Mouse (Mus musculus) right cerebral cortex, postnatal 4 days (tissue): ENCODE data around the gene Kcnd3.
A peak's percentile ranks its signal among the peaks of the same experiment; 100 is the strongest.

Experiments
- DNase-seq: peaks from one replicate; pipeline ENCODE4 v3.0.0-alpha.2; 2022

Gene Kcnd3

GRCm38 (mm10) chr3:105451627-105452555 is at the start of gene Kcnd3:
Gene Kcnd3, plus strand, starts transcription at chr3:105452330.
- peak; percentile 68 for DNase-seq

DNA sequence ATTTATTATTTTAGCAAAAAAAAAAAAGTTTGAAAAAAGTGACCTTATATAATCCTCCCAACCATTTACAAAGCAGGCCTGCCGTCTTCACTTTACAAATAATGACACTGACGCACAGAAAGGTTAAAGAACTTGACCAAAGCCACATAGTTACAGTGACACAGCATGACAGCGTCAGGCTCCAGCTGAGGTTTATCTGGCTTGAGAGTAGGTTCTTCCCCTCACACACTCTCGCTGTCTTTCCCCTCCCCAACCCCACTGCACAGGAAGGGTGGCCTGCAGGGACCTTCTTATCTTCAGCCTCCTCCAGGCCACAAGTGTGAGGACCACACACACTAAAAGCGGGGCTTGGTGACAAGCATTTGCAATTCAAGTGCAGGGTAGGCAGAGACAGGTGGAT is 49.5 kb upstream of the Kcnd3 start:
- DNase-seq = no peak

GRCm38 (mm10) chr3:105403410-105404076 is 48.6 kb upstream of the Kcnd3 start:
- DNase-seq = no peak

- peak; percentile 26 for DNase-seq
These were observed 48.1 kb upstream of the Kcnd3 start for GRCm38 (mm10) chr3:105404077-105404446.

- DNase-seq = no peak
These were observed 46.6 kb upstream of the Kcnd3 start for GRCm38 (mm10) chr3:105405516-105405915.

DNA sequence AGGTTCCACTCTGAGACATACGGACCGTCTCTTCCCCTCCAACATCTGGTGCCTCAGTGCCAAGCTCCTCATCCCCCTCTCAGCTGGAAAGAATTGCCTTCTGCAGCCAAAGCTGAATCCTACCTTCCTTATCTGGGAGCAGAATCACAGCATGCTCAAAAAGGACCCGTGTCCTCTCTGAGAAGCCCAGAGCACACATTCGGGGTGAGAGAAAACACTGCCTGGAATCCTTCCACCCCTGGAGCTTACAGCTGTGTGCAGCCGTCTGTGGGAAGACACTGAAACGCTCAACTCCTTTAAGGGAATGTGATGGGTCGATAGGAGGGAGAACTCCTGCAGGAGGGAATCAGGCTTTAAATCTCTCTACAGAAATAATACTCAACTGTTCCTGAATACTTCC is 46.1 kb upstream of the Kcnd3 start:
- no peak for DNase-seq

GRCm38 (mm10) chr3:105408211-105408610 is 43.9 kb upstream of the Kcnd3 start:
- no peak for DNase-seq

- DNase-seq = no peak
These were observed 41.3 kb upstream of the Kcnd3 start for GRCm38 (mm10) chr3:105410810-105411209.

DNA sequence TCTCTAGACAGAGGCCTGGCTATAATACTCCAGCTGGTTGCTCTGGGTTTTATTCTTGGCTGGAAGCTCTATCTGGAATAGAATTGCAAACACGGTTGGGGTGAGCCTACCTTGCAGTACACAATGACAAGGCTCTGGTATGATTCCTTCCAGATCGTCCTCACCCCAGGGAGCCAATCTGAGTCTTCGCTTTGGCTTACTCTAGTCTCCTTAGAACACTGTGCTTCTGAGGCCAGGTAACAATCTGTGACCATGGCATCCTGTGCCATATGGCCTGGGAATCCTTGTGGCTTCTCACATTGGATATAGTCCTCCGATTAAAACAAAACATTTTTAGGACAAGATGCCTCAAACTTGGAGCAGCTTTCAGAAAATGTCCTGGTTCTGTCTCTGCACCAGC is 40.4 kb upstream of the Kcnd3 start:
- no peak for DNase-seq

DNA sequence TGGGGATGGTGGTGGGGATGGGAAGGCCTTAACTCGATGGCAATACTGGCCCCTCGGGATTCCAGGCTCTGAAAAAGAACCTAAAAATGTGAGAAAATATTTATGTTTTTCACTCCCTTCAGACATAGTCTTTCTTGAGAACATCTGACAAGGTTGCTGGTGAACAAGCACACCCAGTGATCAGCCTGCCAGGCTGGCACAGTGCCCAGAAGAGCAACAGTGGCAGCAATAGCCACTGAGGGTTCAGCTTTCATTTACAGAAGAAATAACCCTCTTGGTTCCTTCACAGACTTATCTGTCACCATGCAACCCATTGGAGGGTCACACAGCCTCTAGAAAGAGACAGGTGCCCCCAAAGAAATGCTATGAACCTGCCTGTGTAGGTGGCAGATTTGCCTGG is 39.9 kb upstream of the Kcnd3 start:
- DNase-seq = peak; percentile 27

GRCm38 (mm10) chr3:105412681-105413080 is 39.4 kb upstream of the Kcnd3 start:
- no peak for DNase-seq

- no peak for DNase-seq
These were observed 33.7 kb upstream of the Kcnd3 start for GRCm38 (mm10) chr3:105418441-105418840.

DNA sequence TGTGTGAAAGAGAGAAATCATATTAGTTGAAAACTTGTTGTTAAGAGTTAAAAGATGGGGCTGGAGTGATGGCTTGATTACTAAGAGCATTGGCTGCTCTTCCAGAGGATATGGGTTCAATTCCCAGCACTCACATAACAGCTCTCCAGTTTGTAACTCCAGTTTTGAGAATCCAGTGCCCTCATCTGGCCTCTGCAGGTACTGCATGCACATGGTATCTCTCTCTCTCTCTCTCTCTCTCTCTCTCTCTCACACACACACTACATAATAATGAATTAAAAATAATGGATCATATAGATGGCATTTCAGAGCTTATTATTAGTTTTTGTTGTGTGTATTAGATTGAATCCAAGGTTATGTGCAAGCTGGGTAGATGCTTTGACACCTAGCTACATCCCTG is 29.7 kb upstream of the Kcnd3 start:
- DNase-seq = no peak

- DNase-seq = no peak
These were observed 28.7 kb upstream of the Kcnd3 start for GRCm38 (mm10) chr3:105423427-105423826.

- no peak for DNase-seq
These were observed 23.5 kb upstream of the Kcnd3 start for GRCm38 (mm10) chr3:105428586-105428985.

- DNase-seq = no peak
These were observed 15.7 kb upstream of the Kcnd3 start for GRCm38 (mm10) chr3:105436383-105436782.

DNA sequence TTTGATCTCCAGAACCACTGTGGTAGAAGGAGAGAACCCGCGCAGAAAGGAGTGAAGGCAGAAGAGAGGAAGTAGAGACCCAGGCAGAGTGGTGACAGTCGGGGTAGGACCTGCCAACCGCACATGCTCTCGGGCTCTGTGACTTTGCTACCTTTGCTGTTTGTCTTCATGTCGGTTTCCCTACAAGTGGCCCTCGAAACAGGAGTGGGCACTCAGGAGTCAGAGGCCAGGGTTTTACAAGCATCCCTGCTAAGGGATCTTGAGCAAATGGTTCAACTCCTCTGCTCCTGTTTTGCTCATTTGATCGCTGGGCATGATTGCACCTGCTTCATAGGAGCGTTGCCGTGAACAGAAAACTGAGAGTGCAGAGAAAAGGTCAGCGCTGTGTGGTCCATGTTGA is 15.2 kb upstream of the Kcnd3 start:
- DNase-seq = no peak

- no peak for DNase-seq
These were observed 11.1 kb upstream of the Kcnd3 start for GRCm38 (mm10) chr3:105440873-105441495.

DNA sequence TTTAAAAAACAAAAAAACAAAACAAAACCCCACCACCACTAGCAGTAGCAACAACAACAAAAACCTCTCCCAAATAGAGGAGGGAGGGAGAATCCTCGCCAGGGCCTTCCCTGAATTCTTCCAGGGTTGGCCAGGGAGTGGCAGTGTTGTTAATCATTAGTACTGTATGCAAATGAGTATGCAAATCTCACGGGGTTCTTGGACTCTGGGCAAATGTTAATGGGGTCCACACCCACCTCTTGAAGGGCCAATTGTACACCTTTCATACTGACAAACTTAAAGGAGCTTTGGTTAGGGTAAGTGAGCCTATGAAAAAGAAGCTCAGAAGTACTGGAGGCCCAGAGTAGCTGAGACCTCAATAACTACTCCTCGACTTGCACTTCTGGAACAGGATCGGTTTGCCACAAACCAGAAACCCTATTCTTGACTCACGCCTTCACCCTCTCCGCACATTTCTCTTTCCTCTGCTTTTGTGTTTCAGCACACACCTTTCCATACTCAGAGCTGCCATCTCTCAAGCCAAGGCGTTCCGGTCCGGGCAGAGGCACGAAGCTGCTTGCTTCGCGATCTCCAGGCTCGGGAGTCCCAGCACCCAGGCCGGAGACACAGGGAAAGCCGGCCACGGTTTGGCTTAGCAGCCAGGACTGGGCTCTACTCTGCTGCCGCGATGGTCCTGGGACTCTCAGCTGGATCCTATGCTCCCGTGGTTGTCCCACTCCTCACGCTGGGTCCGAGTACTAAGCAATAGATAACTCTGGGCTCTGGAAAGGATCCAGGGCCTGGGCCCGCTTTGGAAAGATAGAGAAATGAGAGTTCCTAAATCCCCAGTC is 1.3 kb upstream of the Kcnd3 start:
- DNase-seq = peak; percentile 53

GRCm38 (mm10) chr3:105452556-105453213 is 555 bp downstream of the Kcnd3 start:
- DNase-seq = peak; percentile 66

DNA sequence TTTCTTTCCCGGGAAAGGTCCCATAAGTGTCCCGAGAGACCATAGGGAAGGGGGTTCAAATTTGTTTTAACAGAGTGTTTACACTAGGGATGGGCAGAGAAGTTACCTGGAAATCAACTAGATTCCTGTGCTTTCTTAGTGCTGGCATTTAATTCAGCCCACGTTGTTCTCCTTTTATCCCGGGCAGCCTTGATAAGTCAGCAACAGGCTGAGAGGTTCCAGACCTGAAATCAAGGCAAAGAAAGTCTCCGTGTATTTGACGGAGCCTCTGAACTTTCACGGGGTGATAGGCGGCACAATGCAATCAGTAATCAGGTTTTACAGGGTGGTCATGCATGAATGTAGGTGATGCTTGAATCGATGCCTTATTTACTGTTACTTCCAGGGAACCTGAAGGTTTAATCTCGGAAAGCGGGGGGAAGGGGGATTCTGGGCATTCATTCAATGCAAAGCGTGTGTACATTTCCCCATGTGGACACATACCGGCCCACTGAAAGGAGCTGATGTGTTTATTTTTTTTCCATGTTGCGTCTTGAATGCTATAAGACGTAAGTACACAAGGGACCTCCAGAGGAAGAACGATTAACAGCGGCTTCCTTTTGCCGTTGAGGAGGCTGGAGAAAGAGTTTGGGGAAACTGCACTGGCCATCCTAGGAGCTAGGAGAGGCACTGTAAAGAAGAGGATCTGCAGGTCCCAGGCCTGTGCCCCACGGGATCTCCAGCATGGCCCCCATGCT is 1.3 kb downstream of the Kcnd3 start:
- DNase-seq = no peak

GRCm38 (mm10) chr3:105457657-105458056 is 5.5 kb downstream of the Kcnd3 start:
- DNase-seq = no peak
